Comparison of ENCODE assay signal across 8 mouse cellular contexts in genomic region chr14:55642679-55643059, GRCm38 (mm10). TPM values are rescaled to one million over a fixed set of nuclear protein-coding genes. Genes with fewer than 3 reads are reported as not detected.
DNase-seq lines count a peak whose midpoint lies in the region; ATAC-seq and TF ChIP-seq lines count a peak whose summit lies in the region.

No protein-coding gene starts in this region.

- peak overlapping the region; percentile 95 for H3K4me3 ChIP-seq in heart, adult 2 months
- peak overlapping the region; percentile 83 for H3K4me3 ChIP-seq in C2C12 (ENCODE audit: insufficient read depth, poor library complexity, severe bottlenecking)
- peak overlapping the region; percentile 97 for H3K4me3 ChIP-seq in forebrain, embryonic 13.5 days
- peak overlapping the region; percentile 96 for H3K4me3 ChIP-seq in liver, embryonic 15.5 days (replicated peaks)

- peak overlapping the region; percentile 88 for H3ac ChIP-seq in C2C12 (ENCODE audit: control insufficient read depth, insufficient read length, low read depth)

- H3K4me2 ChIP-seq in forebrain, embryonic 13.5 days: peak overlapping the region; percentile 92
- H3K4me2 ChIP-seq in liver, embryonic 15.5 days: peak overlapping the region; percentile 90

- TF ChIP-seq POLR2A in heart, adult 2 months (IDR thresholded peaks at IDR 0.05; ENCODE audit: insufficient read depth, low read depth, low read length): no peak

- no peak for TF ChIP-seq EP300 in heart, adult 2 months (IDR thresholded peaks at IDR 0.05; ENCODE audit: insufficient read depth, low read depth, low read length)

- 0 out of 2 replicates have a peak, but pooled peaks cover 2% of the 10 kb centered on the region for H3K79me2 ChIP-seq in heart, adult 2 months (replicated peaks; ENCODE audit: control insufficient read depth, insufficient read depth, low read length)
- peaks cover 80% of the 10 kb centered on the region for H3K79me2 ChIP-seq in C2C12 (ENCODE audit: control insufficient read depth, insufficient read depth)

- peak overlapping the region; percentile 88 for H3K9ac ChIP-seq in heart, adult 2 months (ENCODE audit: low read depth, low read length)
- H3K9ac ChIP-seq in forebrain, embryonic 13.5 days: peak overlapping the region; percentile 90
- H3K9ac ChIP-seq in liver, embryonic 15.5 days: peak overlapping the region; percentile 97

- H3K9me3 ChIP-seq in forebrain, embryonic 13.5 days (replicated peaks): no peaks in the 10 kb centered on the region
- H3K9me3 ChIP-seq in liver, embryonic 15.5 days (replicated peaks): no peaks in the 10 kb centered on the region

- ATAC-seq in forebrain, embryonic 13.5 days: peak; percentile 55
- ATAC-seq in liver, embryonic 15.5 days (ENCODE audit: insufficient read depth): no peak; the same call in 1 of the 2 replicates

- no peak for TF ChIP-seq CTCF in heart, adult 2 months (IDR thresholded peaks at IDR 0.05)
- no peak for TF ChIP-seq CTCF in C2C12 (IDR thresholded peaks at IDR 0.05; ENCODE audit: control insufficient read depth, insufficient read depth, insufficient read length)

- peaks cover 5% of the 10 kb centered on the region for H3K4me1 ChIP-seq in heart, adult 2 months (ENCODE audit: control insufficient read depth, insufficient read depth, low read length)
- peaks cover 29% of the 10 kb centered on the region for H3K4me1 ChIP-seq in forebrain, embryonic 13.5 days
- H3K4me1 ChIP-seq in liver, embryonic 15.5 days (replicated peaks): peaks cover 62% of the 10 kb centered on the region

- intact Hi-C loops in heart, adult 2 months (cut with DNase I): loop anchor here (2.0 to 5.0 kb wide), 3 partner anchors 18 to 80 kb away; partner anchors contain the start of genes Mdp1 and Rabggta

- peak overlapping the region; percentile 100 for H3K27ac ChIP-seq in heart, adult 2 months
- H3K27ac ChIP-seq in forebrain, embryonic 13.5 days: peak overlapping the region; percentile 95
- H3K27ac ChIP-seq in liver, embryonic 15.5 days (replicated peaks): peak overlapping the region; percentile 91

- DNase-seq in heart, adult 2 months: no peak
- DNase-seq in heart, postnatal 4 days: no peak
- DNase-seq in gastrocnemius, postnatal 10 days: no peak
- no peak for DNase-seq in left cerebral cortex, adult 11 months (ENCODE audit: low spot score)
- no peak for DNase-seq in ovary, adult 18-20 months (ENCODE audit: low spot score)

- no peaks in the 10 kb centered on the region for H3K27me3 ChIP-seq in heart, adult 2 months (ENCODE audit: control insufficient read depth, insufficient read depth, low read length)
- H3K27me3 ChIP-seq in C2C12 (ENCODE audit: control insufficient read depth, insufficient read depth, insufficient read length): no peaks in the 10 kb centered on the region
- no peaks in the 10 kb centered on the region for H3K27me3 ChIP-seq in forebrain, embryonic 13.5 days
- H3K27me3 ChIP-seq in liver, embryonic 15.5 days: no peaks in the 10 kb centered on the region

- H3K79me3 ChIP-seq in C2C12 (ENCODE audit: low read depth): peaks cover 44% of the 10 kb centered on the region

- no peaks in the 10 kb centered on the region for H3K36me3 ChIP-seq in heart, adult 2 months (ENCODE audit: control insufficient read depth, insufficient read depth, low read length)
- H3K36me3 ChIP-seq in C2C12 (ENCODE audit: control insufficient read depth, insufficient read depth): peaks cover 41% of the 10 kb centered on the region
- H3K36me3 ChIP-seq in forebrain, embryonic 13.5 days (ENCODE audit: poor library complexity, severe bottlenecking): peaks cover 53% of the 10 kb centered on the region
- peaks cover 57% of the 10 kb centered on the region for H3K36me3 ChIP-seq in liver, embryonic 15.5 days (replicated peaks)

- 14% methylated on average over 8 of the region's 8 CpGs for WGBS in heart, adult 2 months
- 26% methylated on average over 8 of the region's 8 CpGs for WGBS in forebrain, embryonic 13.5 days
- 19% methylated on average over 8 of the region's 8 CpGs for WGBS in liver, embryonic 15.5 days (ENCODE audit: insufficient replicate concordance)

TF ChIP-seq in C2C12, 6 proteins besides CTCF, POLR2A, EP300 and RAD21:
- TF ChIP-seq CEBPB (IDR thresholded peaks at IDR 0.05; ENCODE audit: low read depth): no peak
- TF ChIP-seq MYOD1 (IDR thresholded peaks at IDR 0.05; ENCODE audit: control insufficient read depth, insufficient read length, low read depth): no peak
- TF ChIP-seq MYOG (IDR thresholded peaks at IDR 0.05; ENCODE audit: control insufficient read depth, extremely low read depth, insufficient read length): no peak
- no peak for TF ChIP-seq FOSL1 (IDR thresholded peaks at IDR 0.05; ENCODE audit: insufficient read depth, low read length, poor library complexity, severe bottlenecking)
- no peak for TF ChIP-seq MAX (IDR thresholded peaks at IDR 0.05)
- TF ChIP-seq USF1 (IDR thresholded peaks at IDR 0.05; ENCODE audit: low read depth): no peak

RNA-seq across cellular contexts. Expression of gene Tm9sf1, which starts 0.9 kb away (rescaled TPM):
- total RNA-seq in heart, adult 2 months (2021): 10 to 100 TPM; 39.4 to 40.6 TPM
- polyA plus RNA-seq in heart, adult 2 months (2012; rRNA removed): 50.6 and 63.0 TPM in 2 replicates
- total RNA-seq in heart, postnatal 4 days (2021): 10 to 100 TPM; 60.1 to 72.3 TPM
- 72.9 TPM for polyA plus RNA-seq in C2C12 (2012; fragmentation: generic; extraction: Trizol)
- 64.3 and 71.3 TPM in 2 replicates for polyA plus RNA-seq in forebrain, embryonic 13.5 days (2015; fragmentation: Nextera tagmentation; extraction: Ambion mirVana)
- 48.4 and 51.7 TPM in 2 replicates for polyA plus RNA-seq in liver, embryonic 15.5 days (2015; fragmentation: Nextera tagmentation; extraction: Ambion mirVana)
- total RNA-seq in gastrocnemius, postnatal 10 days (2021): 10 to 100 TPM; 29.2 to 33.2 TPM

RNA-seq across cellular contexts. Expression of gene Gm49378, which starts 5.0 kb away (rescaled TPM):
- total RNA-seq in heart, adult 2 months (2021): 1 to 10 TPM; 2.5 to 3.8 TPM
- polyA plus RNA-seq in heart, adult 2 months (2012; rRNA removed): 3.5 and 5.0 TPM in 2 replicates
- total RNA-seq in heart, postnatal 4 days (2021): 1 to 10 TPM; 3.7 to 4.3 TPM
- 0.13 TPM for polyA plus RNA-seq in C2C12 (2012; fragmentation: generic; extraction: Trizol)
- polyA plus RNA-seq in forebrain, embryonic 13.5 days (2015; fragmentation: Nextera tagmentation; extraction: Ambion mirVana): 1.1 and 1.5 TPM in 2 replicates
- polyA plus RNA-seq in liver, embryonic 15.5 days (2015; fragmentation: Nextera tagmentation; extraction: Ambion mirVana): 0.54 and 0.67 TPM in 2 replicates
- 1 to 10 TPM; 1.1 to 2.7 TPM for total RNA-seq in gastrocnemius, postnatal 10 days (2021)

RNA-seq across cellular contexts. Expression of gene Ipo4, which starts 6.9 kb away (rescaled TPM):
- 10 to 100 TPM; 51.3 to 64.1 TPM for total RNA-seq in heart, adult 2 months (2021)
- 68.2 and 68.9 TPM in 2 replicates for polyA plus RNA-seq in heart, adult 2 months (2012; rRNA removed)
- total RNA-seq in heart, postnatal 4 days (2021): 10 to 100 TPM; 64.6 to 67.1 TPM
- polyA plus RNA-seq in C2C12 (2012; fragmentation: generic; extraction: Trizol): 113 TPM
- polyA plus RNA-seq in forebrain, embryonic 13.5 days (2015; fragmentation: Nextera tagmentation; extraction: Ambion mirVana): 65.5 and 76.0 TPM in 2 replicates
- polyA plus RNA-seq in liver, embryonic 15.5 days (2015; fragmentation: Nextera tagmentation; extraction: Ambion mirVana): 26.6 and 36.7 TPM in 2 replicates
- total RNA-seq in gastrocnemius, postnatal 10 days (2021): 10 to 100 TPM; 68.3 to 77.1 TPM

RNA-seq across cellular contexts. Expression of gene Tssk4, which starts 7.3 kb away (rescaled TPM):
- total RNA-seq in heart, adult 2 months (2021): under 1 TPM; 0.34 to 0.47 TPM
- polyA plus RNA-seq in heart, adult 2 months (2012; rRNA removed): 0.55 and 0.61 TPM in 2 replicates
- total RNA-seq in heart, postnatal 4 days (2021): 1 to 10 TPM; 1.1 to 1.2 TPM
- polyA plus RNA-seq in C2C12 (2012; fragmentation: generic; extraction: Trizol): 0.43 TPM
- polyA plus RNA-seq in forebrain, embryonic 13.5 days (2015; fragmentation: Nextera tagmentation; extraction: Ambion mirVana): 0.57 and 0.67 TPM in 2 replicates
- 0.09 TPM in 1 of 2 replicates, not detected in the other for polyA plus RNA-seq in liver, embryonic 15.5 days (2015; fragmentation: Nextera tagmentation; extraction: Ambion mirVana)
- 1 to 10 TPM in 1 of 2 experiments, under 1 TPM in 1; 0.54 to 1.1 TPM for total RNA-seq in gastrocnemius, postnatal 10 days (2021)

RNA-seq across cellular contexts. Expression of gene Mdp1, which starts 17.6 kb away (rescaled TPM):
- 10 to 100 TPM; 45.3 to 49.1 TPM for total RNA-seq in heart, adult 2 months (2021)
- 35.7 and 54.9 TPM in 2 replicates for polyA plus RNA-seq in heart, adult 2 months (2012; rRNA removed)
- total RNA-seq in heart, postnatal 4 days (2021): 10 to 100 TPM; 63.2 to 66.7 TPM
- polyA plus RNA-seq in C2C12 (2012; fragmentation: generic; extraction: Trizol): 16.5 TPM
- 66.3 and 70.1 TPM in 2 replicates for polyA plus RNA-seq in forebrain, embryonic 13.5 days (2015; fragmentation: Nextera tagmentation; extraction: Ambion mirVana)
- polyA plus RNA-seq in liver, embryonic 15.5 days (2015; fragmentation: Nextera tagmentation; extraction: Ambion mirVana): 18.4 and 18.5 TPM in 2 replicates
- total RNA-seq in gastrocnemius, postnatal 10 days (2021): 10 to 100 TPM; 20.9 to 22.2 TPM
